Mouse (Mus musculus): ENCODE data around the gene Leprot.

Gene Leprot

GRCm38 (mm10) chr4:101664766-101665165 is 17.2 kb downstream of the Leprot start:
- no peak for DNase-seq (ENCODE audit: low spot score)

- no peak for DNase-seq (ENCODE audit: low spot score)
These were observed 21.6 kb downstream of the Leprot start for GRCm38 (mm10) chr4:101669161-101669560.

- DNase-seq (ENCODE audit: low spot score): no peak
These were observed 22.3 kb downstream of the Leprot start for GRCm38 (mm10) chr4:101669811-101670210.

GRCm38 (mm10) chr4:101674790-101675189 is 27.3 kb downstream of the Leprot start:
- no peak for DNase-seq (ENCODE audit: low spot score)

GRCm38 (mm10) chr4:101675726-101676125 is 28.2 kb downstream of the Leprot start:
- DNase-seq (ENCODE audit: low spot score): no peak

GRCm38 (mm10) chr4:101682620-101683019 is 35.1 kb downstream of the Leprot start:
- DNase-seq (ENCODE audit: low spot score): no peak

DNA sequence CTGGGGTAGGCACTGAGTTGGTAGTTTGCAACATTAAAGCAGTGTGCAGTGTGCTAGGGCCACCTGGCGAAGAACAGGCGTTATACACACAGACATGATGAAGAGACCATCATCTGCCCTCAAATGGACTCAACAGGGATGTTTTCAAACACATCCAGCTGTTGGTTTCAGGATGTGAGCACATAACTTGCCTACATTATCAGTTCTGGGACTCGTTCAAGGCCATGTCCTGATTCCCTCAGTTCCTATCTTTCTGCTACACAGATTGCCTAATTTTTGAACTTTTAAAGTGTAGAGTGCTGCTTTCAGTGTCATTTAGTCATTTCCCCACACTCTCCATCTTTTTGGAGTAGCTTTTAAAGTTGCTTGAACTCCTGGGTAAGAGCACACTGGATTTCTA is 35.6 kb downstream of the Leprot start:
- DNase-seq (ENCODE audit: low spot score): no peak

DNA sequence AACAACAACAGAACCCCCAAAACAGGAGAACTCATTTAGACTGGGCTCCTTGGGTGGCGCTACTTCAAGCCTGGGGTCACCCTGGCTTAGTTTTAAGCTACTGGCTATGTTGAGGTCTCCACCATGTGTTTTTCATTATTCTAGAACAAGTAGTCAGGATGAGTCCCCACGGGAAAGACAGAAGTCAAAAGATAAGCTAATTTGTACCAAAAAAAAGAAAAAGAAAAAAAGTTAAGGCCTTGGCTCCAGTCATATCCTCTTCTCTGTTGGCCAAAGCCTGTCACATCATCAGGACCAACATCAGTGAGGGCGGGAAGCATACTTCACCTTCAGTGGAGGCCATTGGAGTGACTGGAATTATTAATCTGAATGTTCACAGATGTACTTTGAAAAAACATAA is 37.3 kb downstream of the Leprot start:
- DNase-seq (ENCODE audit: low spot score): no peak

DNA sequence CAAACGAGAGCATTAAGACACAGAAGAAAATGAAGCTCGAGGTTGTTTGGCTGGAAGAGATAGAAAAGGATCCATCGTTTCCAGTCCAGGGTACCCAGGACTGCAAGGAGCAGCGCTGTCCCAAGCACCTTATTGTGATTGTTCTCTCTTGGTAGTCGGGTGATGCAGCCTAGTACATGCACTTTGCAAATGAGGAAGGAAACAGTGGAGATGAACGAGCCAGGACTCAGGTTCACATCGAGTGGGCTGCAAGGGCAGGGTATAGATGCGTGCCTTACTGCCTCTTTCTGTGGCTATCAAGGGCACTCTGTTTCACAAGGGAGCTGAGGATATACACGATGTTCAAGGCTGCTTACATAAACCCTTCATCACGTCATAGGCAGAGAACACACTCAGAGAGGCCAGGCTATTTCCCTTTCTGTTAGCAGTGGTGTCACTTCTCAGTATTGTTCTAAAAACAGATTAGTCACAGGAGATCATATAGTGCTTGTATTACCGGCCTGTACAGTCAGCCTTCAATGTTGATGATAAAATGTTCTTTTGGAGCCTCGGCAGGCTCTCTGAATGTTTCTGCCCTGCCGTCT is 38.8 kb downstream of the Leprot start:
- no peak for DNase-seq (ENCODE audit: low spot score)

DNA sequence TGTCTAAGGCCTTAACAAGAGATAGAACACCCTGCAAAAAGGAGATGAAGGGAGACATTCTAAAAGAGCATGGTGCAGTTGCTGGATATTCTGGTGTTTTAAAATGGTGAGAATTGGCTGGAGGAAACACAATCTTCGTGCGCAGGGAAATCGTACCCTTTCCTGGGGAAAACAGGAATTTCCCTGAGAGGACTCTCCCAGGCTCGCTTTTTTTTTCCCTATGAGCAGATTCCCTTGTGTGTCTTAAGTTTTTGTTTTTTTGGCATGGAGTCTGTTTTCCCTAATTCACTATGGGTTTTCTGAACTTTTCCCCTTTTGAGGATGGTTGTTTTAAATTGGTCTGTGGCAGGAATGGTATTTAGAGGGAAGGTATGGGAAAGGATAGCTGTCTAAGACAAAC is 41.7 kb downstream of the Leprot start:
- no peak for DNase-seq (ENCODE audit: low spot score)

DNA sequence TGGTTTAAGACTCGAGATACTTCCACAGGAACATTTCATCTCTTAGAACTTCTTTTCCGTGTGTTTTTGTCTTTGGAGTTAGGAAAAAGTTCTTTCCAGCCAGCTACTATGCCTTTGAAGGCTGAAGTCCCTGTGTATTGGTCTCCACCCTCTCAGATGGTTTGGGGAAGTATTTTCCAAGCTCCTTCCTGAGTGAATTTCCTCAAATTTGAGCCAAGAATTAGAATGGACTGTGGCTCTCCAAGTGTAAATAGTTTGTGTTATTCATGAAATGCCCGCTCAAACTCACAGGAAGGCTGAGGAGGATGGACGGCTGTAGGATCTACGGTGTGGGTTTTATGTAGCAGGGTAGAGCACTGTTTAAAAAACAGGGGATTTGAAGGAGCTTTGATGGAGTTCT is 42.1 kb downstream of the Leprot start:
- no peak for DNase-seq (ENCODE audit: low spot score)

DNA sequence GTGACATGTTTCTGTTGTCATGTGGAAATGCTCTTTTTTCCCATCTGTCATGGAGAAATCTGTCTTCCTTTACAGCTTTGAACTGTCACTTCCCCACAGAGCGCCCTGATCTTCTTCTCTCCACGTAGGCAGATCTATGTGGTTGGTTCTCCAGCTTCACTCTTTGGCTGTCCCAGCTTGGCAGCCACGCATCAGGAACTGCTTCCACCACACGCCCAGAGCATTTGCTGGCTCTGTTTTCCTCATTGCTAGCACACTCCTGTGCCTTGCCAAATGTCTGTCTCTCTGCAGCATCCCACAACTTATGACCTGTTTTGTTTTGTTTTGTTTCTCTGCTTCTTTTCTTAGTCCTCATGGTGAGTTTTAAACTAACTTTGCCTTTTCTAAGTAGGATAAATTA is 45.4 kb downstream of the Leprot start:
- no peak for DNase-seq (ENCODE audit: low spot score)

DNA sequence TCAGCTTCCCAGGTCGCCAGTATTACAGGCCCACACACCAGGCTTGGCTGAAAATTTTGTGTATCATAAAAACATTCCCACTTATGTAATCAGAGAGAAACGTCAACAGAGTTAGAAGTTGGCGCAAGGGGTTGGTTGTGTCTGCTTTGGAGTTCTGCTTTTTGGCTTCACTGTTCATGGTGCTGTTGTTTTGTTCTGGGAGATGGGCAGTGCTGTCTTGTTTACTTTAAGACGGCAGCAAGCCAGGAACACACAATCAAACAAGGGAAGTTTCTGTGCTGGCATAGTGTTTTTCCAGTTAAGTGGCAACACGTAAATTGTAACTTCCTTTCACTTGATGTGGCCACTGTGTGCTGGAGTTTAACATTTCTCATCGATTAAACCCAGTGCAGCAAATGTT is 47.0 kb downstream of the Leprot start:
- no peak for DNase-seq (ENCODE audit: low spot score)

DNA sequence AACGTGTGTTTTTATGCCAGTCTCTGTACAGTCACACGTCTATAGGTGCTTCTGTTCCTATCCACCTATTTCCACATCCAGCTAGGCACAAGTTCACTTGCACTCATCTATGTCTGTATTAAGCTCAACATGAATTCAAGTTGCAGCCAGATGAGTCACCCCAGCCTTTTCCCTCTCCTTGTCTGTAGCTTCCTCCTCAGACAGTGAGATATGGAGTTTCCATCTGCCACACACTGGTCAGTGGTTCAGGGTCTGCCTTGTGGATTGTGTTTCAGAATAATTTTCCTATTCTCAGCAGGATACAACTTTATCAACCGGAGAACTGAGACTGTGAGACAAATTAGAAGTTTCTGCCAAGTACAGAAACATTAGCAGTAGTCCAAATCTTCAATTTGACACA is 49.7 kb downstream of the Leprot start:
- DNase-seq (ENCODE audit: low spot score): no peak

GRCm38 (mm10) chr4:101699423-101699822 is 51.9 kb downstream of the Leprot start:
- DNase-seq (ENCODE audit: low spot score): no peak

DNA sequence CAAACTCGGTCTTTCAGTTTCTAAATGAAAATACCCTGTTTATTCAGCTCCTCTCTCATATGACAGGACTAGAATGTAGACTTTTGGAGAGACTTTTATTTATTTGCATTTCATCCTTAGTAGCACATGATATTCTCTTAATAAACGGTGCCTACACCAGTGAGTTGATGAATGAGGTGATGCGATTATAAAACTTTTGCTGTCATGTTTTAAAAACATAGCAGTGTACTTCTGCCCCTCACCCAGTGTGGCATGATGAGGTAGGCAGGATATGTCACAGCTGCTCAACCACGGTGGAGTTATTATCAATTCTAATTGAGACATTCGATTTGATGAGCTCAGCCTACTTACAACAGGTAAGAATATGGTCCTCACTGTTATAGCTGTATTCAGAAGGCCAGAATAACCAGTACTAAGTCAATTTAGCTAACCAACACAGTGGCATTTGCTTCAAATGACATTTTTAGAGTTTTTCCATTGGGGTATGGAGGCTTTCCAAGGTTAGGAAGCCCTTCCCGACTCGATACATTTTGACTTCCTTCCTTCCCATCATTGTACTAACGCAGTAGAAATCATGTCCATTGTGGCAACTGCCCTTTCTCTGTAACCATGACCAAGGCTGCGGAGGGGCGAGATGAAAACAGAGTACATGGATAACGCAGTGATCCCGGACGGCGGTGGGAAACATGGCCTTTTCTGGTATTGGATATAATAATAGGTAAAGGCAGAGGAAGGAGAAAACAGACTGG is 53.5 kb downstream of the Leprot start:
- no peak for DNase-seq (ENCODE audit: low spot score)

DNA sequence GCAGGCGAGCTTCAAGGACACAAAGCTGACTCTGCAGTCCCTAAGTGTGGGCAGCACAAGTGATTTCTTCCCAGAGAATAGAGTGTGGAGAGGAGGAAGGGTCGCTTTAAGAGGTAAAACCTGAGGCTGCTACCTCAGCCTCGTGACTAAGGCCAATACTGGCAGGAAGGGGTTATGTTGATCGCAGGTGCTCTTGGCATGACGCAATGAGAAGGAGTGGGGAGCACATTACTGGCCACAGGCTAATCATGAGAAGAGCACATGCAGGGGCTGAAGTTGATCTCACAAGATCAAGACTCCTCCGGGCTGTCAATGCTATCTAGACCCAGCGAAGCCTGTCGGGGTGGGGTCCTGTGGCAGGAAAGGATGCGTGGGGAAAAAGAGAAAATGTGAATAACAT is 57.8 kb downstream of the Leprot start:
- DNase-seq (ENCODE audit: low spot score): no peak

DNA sequence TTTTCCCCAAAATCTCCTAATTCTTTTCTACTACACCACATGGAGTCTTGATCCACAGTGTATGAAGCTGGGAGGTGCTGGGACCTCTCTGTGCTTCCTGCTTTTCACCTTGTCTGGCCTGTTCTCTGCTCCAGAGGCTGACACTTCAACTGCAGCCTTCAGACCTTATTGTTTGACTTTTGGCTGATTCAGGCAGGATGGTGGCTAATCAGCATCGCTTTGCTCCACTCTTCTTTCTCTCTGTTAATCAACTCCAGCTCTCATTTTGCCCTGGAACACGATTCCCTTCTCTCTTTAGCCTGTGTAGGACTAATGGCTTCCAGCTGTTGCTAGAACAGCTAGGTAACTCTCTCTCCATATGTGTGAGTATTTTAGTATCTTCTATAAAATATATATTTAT is 59.7 kb downstream of the Leprot start:
- no peak for DNase-seq (ENCODE audit: low spot score)

DNA sequence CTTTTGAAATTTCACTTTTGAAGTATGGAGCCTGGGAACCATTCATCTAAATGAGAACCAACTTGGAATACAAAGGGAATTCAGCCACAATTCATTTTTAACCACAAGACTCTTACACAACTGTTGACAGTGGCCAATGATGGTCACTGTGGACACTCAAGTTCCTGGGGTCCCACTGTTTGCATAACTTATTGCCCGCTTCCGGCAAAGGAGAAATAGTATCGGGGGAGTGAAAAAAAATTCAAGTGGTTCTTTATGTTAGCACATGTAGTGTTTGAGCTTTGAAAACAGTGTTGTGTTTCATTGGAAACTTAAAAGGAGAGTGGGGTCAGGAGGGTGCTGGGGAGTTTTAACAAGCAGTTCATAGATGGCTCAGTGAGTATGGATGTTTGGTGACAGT is 60.4 kb downstream of the Leprot start:
- no peak for DNase-seq (ENCODE audit: low spot score)
